11 mouse cellular contexts compared by ENCODE assay signal in genomic region chr5:35954055-35954718, GRCm38 (mm10).
DNase-seq lines count a peak whose midpoint lies in the region; ATAC-seq and TF ChIP-seq lines count a peak whose summit lies in the region.
"Had no signal": no experiment of that assay in that cellular context is flagged by ENCODE, and none has a peak within 500 bp of the region (broad histone marks: within the 10 kb centered on the region; RNA-seq: fewer than 3 reads in every experiment).

No protein-coding gene starts in this region.

- TF ChIP-seq POLR2A in lung, adult 2 months (IDR thresholded peaks at IDR 0.05; ENCODE audit: borderline replicate concordance, extremely low read depth, low read depth, low read length), result no peak

- no peak for TF ChIP-seq CTCF in lung, adult 2 months (IDR thresholded peaks at IDR 0.05; ENCODE audit: insufficient read depth, low read length)

- peaks cover 56% of the 10 kb centered on the region for H3K36me3 ChIP-seq in embryonic facial prominence, embryonic 12.5 days
- H3K36me3 ChIP-seq in forebrain, embryonic 10.5 days (replicated peaks), result peaks cover 49% of the 10 kb centered on the region
- no peaks in the 10 kb centered on the region; the same call in 1 of the 2 replicates for H3K36me3 ChIP-seq in intestine, embryonic 16.5 days (ENCODE audit: control insufficient read depth, insufficient read depth, low read length)
- H3K36me3 ChIP-seq: liver, embryonic 13.5 days had no signal

- H3K4me1 ChIP-seq in embryonic facial prominence, embryonic 12.5 days, result peaks cover 11% of the 10 kb centered on the region; the same call in 1 of the 2 replicates
- H3K4me1 ChIP-seq in forebrain, embryonic 10.5 days, result peaks cover 13% of the 10 kb centered on the region
- no peaks in the 10 kb centered on the region for H3K4me1 ChIP-seq in lung, adult 2 months (ENCODE audit: control insufficient read depth, insufficient read depth, low read length)
- no peaks in the 10 kb centered on the region for H3K4me1 ChIP-seq in intestine, embryonic 16.5 days (ENCODE audit: control insufficient read depth, insufficient read depth, low read length)
- H3K4me1 ChIP-seq: liver, embryonic 13.5 days had no signal

- intact Hi-C loops in heart, postnatal 10 days (cut with DNase I), result no loop called here

- H3K9me3 ChIP-seq in embryonic facial prominence, embryonic 12.5 days, result no peaks in the 10 kb centered on the region
- H3K9me3 ChIP-seq in forebrain, embryonic 10.5 days, result no peaks in the 10 kb centered on the region
- H3K9me3 ChIP-seq in intestine, embryonic 16.5 days (ENCODE audit: control insufficient read depth, low read length), result no peaks in the 10 kb centered on the region
- H3K9me3 ChIP-seq: liver, embryonic 13.5 days had no signal

- H3K4me3 ChIP-seq in embryonic facial prominence, embryonic 12.5 days, result no peak overlapping the region
- no peak overlapping the region for H3K4me3 ChIP-seq in forebrain, embryonic 10.5 days
- H3K4me3 ChIP-seq in lung, adult 2 months (replicated peaks; ENCODE audit: extremely low read depth, low read depth, low read length), result no peak overlapping the region
- no peak overlapping the region for H3K4me3 ChIP-seq in intestine, embryonic 16.5 days (ENCODE audit: low read length)
- H3K4me3 ChIP-seq: layer of hippocampus, adult 2 months; liver, embryonic 13.5 days had no signal

- ATAC-seq in embryonic facial prominence, embryonic 12.5 days (ENCODE audit: insufficient number of reproducible peaks, insufficient read depth, low FRiP score, low TSS enrichment), result no peak
- ATAC-seq in intestine, embryonic 16.5 days, result no peak

- H3K4me2 ChIP-seq in embryonic facial prominence, embryonic 12.5 days (replicated peaks), result no peak overlapping the region
- H3K4me2 ChIP-seq in intestine, embryonic 16.5 days (ENCODE audit: low read depth, low read length), result no peak overlapping the region
- H3K4me2 ChIP-seq: liver, embryonic 13.5 days had no signal

- DNase-seq in left cerebral cortex, adult 9 months (ENCODE audit: low spot score in 2 of 2), result peak; percentile 43 to 46
- no peak for DNase-seq in left cerebral cortex, adult 18-20 months (ENCODE audit: low spot score in 2 of 2)
- no peak for DNase-seq in forebrain, embryonic 10.5 days (ENCODE audit: extremely low spot score, low spot score)
- peak; percentile 55 to 66 for DNase-seq in heart, postnatal 10 days
- no peak for DNase-seq in cerebellum, adult 11-12 months
- no peak for DNase-seq in lung, adult 2 months
- DNase-seq: cerebellum, adult 9-11 months; liver, embryonic 13.5 days had no signal

- WGBS in embryonic facial prominence, embryonic 12.5 days, result 57% methylated on average over 12 of the region's 12 CpGs
- WGBS in forebrain, embryonic 10.5 days, result 81% methylated on average over 12 of the region's 12 CpGs
- WGBS in lung, adult 2 months, result 71% methylated on average over 12 of the region's 12 CpGs
- 67% methylated on average over 12 of the region's 12 CpGs for WGBS in intestine, embryonic 16.5 days

- no peaks in the 10 kb centered on the region for H3K27me3 ChIP-seq in embryonic facial prominence, embryonic 12.5 days
- no peaks in the 10 kb centered on the region for H3K27me3 ChIP-seq in forebrain, embryonic 10.5 days (ENCODE audit: poor library complexity, severe bottlenecking)
- no peaks in the 10 kb centered on the region for H3K27me3 ChIP-seq in intestine, embryonic 16.5 days (replicated peaks; ENCODE audit: control insufficient read depth, insufficient read depth, low read length)
- H3K27me3 ChIP-seq: liver, embryonic 13.5 days had no signal

- H3K9ac ChIP-seq in embryonic facial prominence, embryonic 12.5 days, result no peak overlapping the region
- no peak overlapping the region for H3K9ac ChIP-seq in intestine, embryonic 16.5 days (ENCODE audit: low read depth, low read length)
- H3K9ac ChIP-seq: liver, embryonic 13.5 days had no signal

- 0 out of 2 replicates have a peak overlapping the region, but pooled peaks have one; percentile 17 for H3K27ac ChIP-seq in embryonic facial prominence, embryonic 12.5 days
- 0 out of 2 replicates have a peak overlapping the region, but pooled peaks have one; percentile 16 for H3K27ac ChIP-seq in forebrain, embryonic 10.5 days
- H3K27ac ChIP-seq in intestine, embryonic 16.5 days (ENCODE audit: low read length), result no peak overlapping the region
- H3K27ac ChIP-seq: layer of hippocampus, adult 2 months; liver, embryonic 13.5 days had no signal

Comparison
In these comparisons a context has a peak if more than half of its experiments do, and no peak if none do; other contexts are left out.
1. DNase-seq: peak in left cerebral cortex, adult 9 months (2 of 2) and heart, postnatal 10 days (2 of 2); none in left cerebral cortex, adult 18-20 months (0 of 2), forebrain, embryonic 10.5 days (single experiment), cerebellum, adult 11-12 months (single experiment) and lung, adult 2 months (single experiment).